Mouse (Mus musculus): ENCODE results near the gene Ube3b.

- TF ChIP-seq POLR2A (IDR thresholded peaks at IDR 0.05; ENCODE audit: extremely low read depth, insufficient read depth, low read length) (no peak), CTCF (IDR thresholded peaks at IDR 0.05; ENCODE audit: extremely low read depth, insufficient read depth, low read length) (peak; percentile 49)
Measured at GRCm38 (mm10) chr5:114383184-114383904, 2.9 kb downstream of the Ube3b start.
